Mouse (Mus musculus): ENCODE data around the gene Olfr1390.

GRCm38 (mm10) chr11:49329686-49330085 is 5.3 kb upstream of the Olfr1390 start:
- TF ChIP-seq CTCF (IDR thresholded peaks at IDR 0.05; ENCODE audit: low read depth) (no peak), EP300 (IDR thresholded peaks at IDR 0.05; ENCODE audit: low read depth) (no peak)

All from heart, postnatal 0 days (tissue).